ENCODE assay signal across 7 mouse cellular contexts in genomic region chr8:70696946-70697345, GRCm38 (mm10). TPM values are rescaled to one million over a fixed set of nuclear protein-coding genes. Genes with fewer than 3 reads are reported as not detected.
DNase-seq lines count a peak whose midpoint lies in the region; ATAC-seq and TF ChIP-seq lines count a peak whose summit lies in the region.

No protein-coding gene starts in this region.

- no peak overlapping the region for H3K9ac ChIP-seq in lung, postnatal 0 days (replicated peaks; ENCODE audit: low read depth)
- H3K9ac ChIP-seq in forebrain, embryonic 13.5 days, result peak overlapping the region; percentile 50
- H3K9ac ChIP-seq in intestine, postnatal 0 days (ENCODE audit: low read depth, low read length), result peak overlapping the region; percentile 46; the same call in 1 of the 2 replicates
- H3K9ac ChIP-seq in neural tube, embryonic 15.5 days (replicated peaks), result peak overlapping the region; percentile 34

- no peak for DNase-seq in lung, postnatal 0 days (ENCODE audit: low spot score)
- DNase-seq in lung, postnatal 10 days, result no peak
- no peak for DNase-seq in frontal cortex, postnatal 36 days (ENCODE audit: low spot score in 2 of 2)

- no peaks in the 10 kb centered on the region for H3K27me3 ChIP-seq in lung, postnatal 0 days (replicated peaks; ENCODE audit: insufficient read depth, low read length)
- H3K27me3 ChIP-seq in forebrain, embryonic 13.5 days, result no peaks in the 10 kb centered on the region
- H3K27me3 ChIP-seq in intestine, postnatal 0 days (replicated peaks; ENCODE audit: control insufficient read depth, insufficient read depth, low read length), result no peaks in the 10 kb centered on the region
- no peaks in the 10 kb centered on the region for H3K27me3 ChIP-seq in neural tube, embryonic 15.5 days (replicated peaks)

- H3K4me3 ChIP-seq in lung, postnatal 0 days (ENCODE audit: low read depth, low read length), result 0 out of 2 replicates have a peak overlapping the region, but pooled peaks have one; percentile 2
- peak overlapping the region; percentile 26 for H3K4me3 ChIP-seq in forebrain, embryonic 13.5 days
- no peak overlapping the region for H3K4me3 ChIP-seq in intestine, postnatal 0 days (ENCODE audit: low read depth, low read length)
- H3K4me3 ChIP-seq in neural tube, embryonic 15.5 days (replicated peaks), result peak overlapping the region; percentile 21; the same call in 1 of the 2 replicates

- peak overlapping the region; percentile 94 for H3K27ac ChIP-seq in lung, postnatal 0 days (ENCODE audit: low read length)
- H3K27ac ChIP-seq in forebrain, embryonic 13.5 days, result peak overlapping the region; percentile 100
- H3K27ac ChIP-seq in intestine, postnatal 0 days (ENCODE audit: low read depth, low read length), result peak overlapping the region; percentile 97
- peak overlapping the region; percentile 66 for H3K27ac ChIP-seq in neural tube, embryonic 15.5 days (replicated peaks)

- ATAC-seq in lung, postnatal 0 days, result no peak
- no peak for ATAC-seq in forebrain, embryonic 13.5 days
- no peak for ATAC-seq in intestine, postnatal 0 days
- ATAC-seq in neural tube, embryonic 15.5 days (ENCODE audit: low FRiP score), result no peak
- no peak for ATAC-seq in activated CD4-positive, CD25-positive, alpha-beta regulatory T cell, adult 4 months

- 0 out of 2 replicates have a peak, but pooled peaks cover 7% of the 10 kb centered on the region for H3K36me3 ChIP-seq in lung, postnatal 0 days (ENCODE audit: insufficient read depth, low read length)
- 0 out of 2 replicates have a peak, but pooled peaks cover 2% of the 10 kb centered on the region for H3K36me3 ChIP-seq in forebrain, embryonic 13.5 days (ENCODE audit: poor library complexity, severe bottlenecking)
- H3K36me3 ChIP-seq in intestine, postnatal 0 days (ENCODE audit: control insufficient read depth, insufficient read depth), result peaks cover 6% of the 10 kb centered on the region; the same call in 1 of the 2 replicates
- H3K36me3 ChIP-seq in neural tube, embryonic 15.5 days, result no peaks in the 10 kb centered on the region

- H3K9me3 ChIP-seq in lung, postnatal 0 days (ENCODE audit: low read length), result no peaks in the 10 kb centered on the region
- no peaks in the 10 kb centered on the region for H3K9me3 ChIP-seq in forebrain, embryonic 13.5 days (replicated peaks)
- no peaks in the 10 kb centered on the region for H3K9me3 ChIP-seq in intestine, postnatal 0 days (ENCODE audit: control insufficient read depth)
- H3K9me3 ChIP-seq in neural tube, embryonic 15.5 days (replicated peaks), result no peaks in the 10 kb centered on the region

- no peak for TF ChIP-seq EP300 in lung, postnatal 0 days (IDR thresholded peaks at IDR 0.05)

- no peak for TF ChIP-seq CTCF in lung, postnatal 0 days (IDR thresholded peaks at IDR 0.05)
- TF ChIP-seq CTCF in intestine, postnatal 0 days (IDR thresholded peaks at IDR 0.05; ENCODE audit: low read depth), result no peak

- 50% methylated on average over 4 of the region's 4 CpGs for WGBS in lung, postnatal 0 days
- 26% methylated on average over 4 of the region's 4 CpGs for WGBS in forebrain, embryonic 13.5 days
- 36% methylated on average over 4 of the region's 4 CpGs for WGBS in intestine, postnatal 0 days
- 30% methylated on average over 4 of the region's 4 CpGs for WGBS in neural tube, embryonic 15.5 days

- H3K4me2 ChIP-seq in lung, postnatal 0 days (replicated peaks; ENCODE audit: low read depth, low read length), result peak overlapping the region; percentile 54
- peak overlapping the region; percentile 57 for H3K4me2 ChIP-seq in forebrain, embryonic 13.5 days
- H3K4me2 ChIP-seq in intestine, postnatal 0 days (replicated peaks; ENCODE audit: low read depth), result peak overlapping the region; percentile 63
- H3K4me2 ChIP-seq in neural tube, embryonic 15.5 days, result peak overlapping the region; percentile 60

- H3K4me1 ChIP-seq in lung, postnatal 0 days (ENCODE audit: insufficient read depth, low read depth, low read length), result peaks cover 35% of the 10 kb centered on the region
- peaks cover 53% of the 10 kb centered on the region for H3K4me1 ChIP-seq in forebrain, embryonic 13.5 days
- peaks cover 22% of the 10 kb centered on the region for H3K4me1 ChIP-seq in intestine, postnatal 0 days (replicated peaks; ENCODE audit: control insufficient read depth, insufficient read depth, low read length)
- H3K4me1 ChIP-seq in neural tube, embryonic 15.5 days, result peaks cover 50% of the 10 kb centered on the region

RNA-seq across cellular contexts. Expression of gene Jund, which starts 1.8 kb away (rescaled TPM):
- 107 and 109 TPM in 2 replicates for polyA plus RNA-seq in lung, postnatal 0 days (2015; fragmentation: Nextera tagmentation; extraction: Ambion mirVana)
- polyA plus RNA-seq in forebrain, embryonic 13.5 days (2015; fragmentation: Nextera tagmentation; extraction: Ambion mirVana), result 58.6 and 68.8 TPM in 2 replicates
- 114 and 121 TPM in 2 replicates for polyA plus RNA-seq in intestine, postnatal 0 days (2015; fragmentation: Nextera tagmentation; extraction: Ambion mirVana)
- 73.7 and 82.7 TPM in 2 replicates for polyA plus RNA-seq in neural tube, embryonic 15.5 days (2015; fragmentation: Nextera tagmentation; extraction: Ambion mirVana)
- polyA plus RNA-seq in activated CD4-positive, CD25-positive, alpha-beta regulatory T cell, adult 4 months (2017; shearing (Covaris generic)), result 10 to 100 TPM; 12.5 to 20.0 TPM

RNA-seq across cellular contexts. Expression of gene Iqcn, which starts 6.3 kb away (rescaled TPM):
- polyA plus RNA-seq in lung, postnatal 0 days (2015; fragmentation: Nextera tagmentation; extraction: Ambion mirVana), result 0.04 and 0.07 TPM in 2 replicates
- polyA plus RNA-seq in forebrain, embryonic 13.5 days (2015; fragmentation: Nextera tagmentation; extraction: Ambion mirVana), result 0.05 and 0.11 TPM in 2 replicates
- not detected in 2 replicates for polyA plus RNA-seq in intestine, postnatal 0 days (2015; fragmentation: Nextera tagmentation; extraction: Ambion mirVana)
- 0.04 and 0.09 TPM in 2 replicates for polyA plus RNA-seq in neural tube, embryonic 15.5 days (2015; fragmentation: Nextera tagmentation; extraction: Ambion mirVana)
- not detected for polyA plus RNA-seq in activated CD4-positive, CD25-positive, alpha-beta regulatory T cell, adult 4 months (2017; shearing (Covaris generic))

RNA-seq across cellular contexts. Expression of gene Gm3336, which starts 21.4 kb away (rescaled TPM):
- polyA plus RNA-seq in lung, postnatal 0 days (2015; fragmentation: Nextera tagmentation; extraction: Ambion mirVana), result 0.50 and 0.54 TPM in 2 replicates
- polyA plus RNA-seq in forebrain, embryonic 13.5 days (2015; fragmentation: Nextera tagmentation; extraction: Ambion mirVana), result not detected in 2 replicates
- 2.8 TPM in 2 replicates for polyA plus RNA-seq in intestine, postnatal 0 days (2015; fragmentation: Nextera tagmentation; extraction: Ambion mirVana)
- polyA plus RNA-seq in neural tube, embryonic 15.5 days (2015; fragmentation: Nextera tagmentation; extraction: Ambion mirVana), result not detected in 2 replicates
- polyA plus RNA-seq in activated CD4-positive, CD25-positive, alpha-beta regulatory T cell, adult 4 months (2017; shearing (Covaris generic)), result not detected

RNA-seq across cellular contexts. Expression of gene Lsm4, which starts 23.9 kb away (rescaled TPM):
- polyA plus RNA-seq in lung, postnatal 0 days (2015; fragmentation: Nextera tagmentation; extraction: Ambion mirVana), result 95.9 and 104 TPM in 2 replicates
- polyA plus RNA-seq in forebrain, embryonic 13.5 days (2015; fragmentation: Nextera tagmentation; extraction: Ambion mirVana), result 238 and 239 TPM in 2 replicates
- 181 and 182 TPM in 2 replicates for polyA plus RNA-seq in intestine, postnatal 0 days (2015; fragmentation: Nextera tagmentation; extraction: Ambion mirVana)
- 191 and 206 TPM in 2 replicates for polyA plus RNA-seq in neural tube, embryonic 15.5 days (2015; fragmentation: Nextera tagmentation; extraction: Ambion mirVana)
- 100 to 1,000 TPM; 115 to 120 TPM for polyA plus RNA-seq in activated CD4-positive, CD25-positive, alpha-beta regulatory T cell, adult 4 months (2017; shearing (Covaris generic))

RNA-seq across cellular contexts. Expression of gene Pde4c, which starts 26.6 kb away (rescaled TPM):
- polyA plus RNA-seq in lung, postnatal 0 days (2015; fragmentation: Nextera tagmentation; extraction: Ambion mirVana), result 0.93 and 2.0 TPM in 2 replicates
- polyA plus RNA-seq in forebrain, embryonic 13.5 days (2015; fragmentation: Nextera tagmentation; extraction: Ambion mirVana), result 0.10 TPM in 1 of 2 replicates, not detected in the other
- polyA plus RNA-seq in intestine, postnatal 0 days (2015; fragmentation: Nextera tagmentation; extraction: Ambion mirVana), result 0.21 and 0.31 TPM in 2 replicates
- 0.17 and 0.40 TPM in 2 replicates for polyA plus RNA-seq in neural tube, embryonic 15.5 days (2015; fragmentation: Nextera tagmentation; extraction: Ambion mirVana)
- under 1 TPM; 0.47 to 0.95 TPM for polyA plus RNA-seq in activated CD4-positive, CD25-positive, alpha-beta regulatory T cell, adult 4 months (2017; shearing (Covaris generic))
